Mouse (Mus musculus) hindbrain, embryonic 14.5 days (tissue): Measurements from ENCODE around the gene Car5b. TPM values are rescaled to one million over a fixed set of nuclear protein-coding genes. Genes with fewer than 3 reads are reported as not detected.
A peak's percentile ranks its signal among the peaks of the same experiment; 100 is the strongest.

Source experiments
- ATAC-seq: fragments of 200-750 bp; cut with Nextera tagmentation; 2 replicates; pipeline ENCODE4 v1.8.0; 2017; ENCODE audit warnings: moderate number of reproducible peaks, mild to moderate bottlenecking, moderate TSS enrichment, moderate library complexity; ENCODE audit not compliant: low FRiP score
- DNase-seq: peaks from one replicate; pipeline ENCODE4 v3.0.0-alpha.2; 2015; ENCODE audit warnings: low spot score
- H3K27ac ChIP-seq: fragments of 300-500 bp; sonication (generic); 2 replicates; pipeline ENCODE4 v1.5.1; 2014; ENCODE audit warnings: mild to moderate bottlenecking, moderate library complexity
- H3K27me3 ChIP-seq: fragments of 300-500 bp; sonication (generic); 2 replicates; pipeline ENCODE4 v1.6.1; 2014; ENCODE audit warnings: mild to moderate bottlenecking, low read length, mixed read lengths; ENCODE audit not compliant: control insufficient read depth, insufficient read depth
- H3K36me3 ChIP-seq: fragments of 300-500 bp; sonication (generic); replicated peaks from 2 replicates; pipeline ENCODE4 v1.6.1; 2014; ENCODE audit not compliant: control insufficient read depth, insufficient read depth
- H3K4me1 ChIP-seq: fragments of 300-500 bp; sonication (generic); replicated peaks from 2 replicates; pipeline ENCODE4 v1.6.1; 2014; ENCODE audit warnings: antibody characterized with exemption, low read length, mixed read lengths; ENCODE audit not compliant: control insufficient read depth, insufficient read depth
- H3K4me2 ChIP-seq: fragments of 300-500 bp; sonication (generic); replicated peaks from 2 replicates; pipeline ENCODE4 v1.6.1; 2014; ENCODE audit warnings: mild to moderate bottlenecking, moderate library complexity
- H3K4me3 ChIP-seq: fragments of 300-500 bp; sonication (generic); replicated peaks from 2 replicates; pipeline ENCODE4 v1.5.1; 2014; ENCODE audit warnings: mild to moderate bottlenecking, low read length
- H3K9ac ChIP-seq: fragments of 300-500 bp; sonication (generic); 2 replicates; pipeline ENCODE4 v1.6.1; 2014
- H3K9me3 ChIP-seq: fragments of 300-500 bp; sonication (generic); 2 replicates; pipeline ENCODE4 v1.6.1; 2016; ENCODE audit warnings: low read length; ENCODE audit not compliant: control insufficient read depth
- WGBS: fragments of 180-500 bp; shearing (Covaris S2); extraction: QIAGEN DNeasy Blood & Tissue Kit; methylation state at CpG from one replicate; pipeline ENCODE4 v1.1.7; 2014; 5-methylcytosine and 5-hydroxymethylcytosine counted together
- polyA plus RNA-seq: library from polyadenylated mRNA; unstranded; fragments of >200 nt; fragmentation: Nextera tagmentation; extraction: Ambion mirVana; gene quantifications from 2 replicates; pipeline ENCODE4 v1.2.1, GENCODE M21; 2014

Gene Car5b
- polyA plus RNA-seq, 1 experiment from 2014 or later: 1.1 TPM

DNA sequence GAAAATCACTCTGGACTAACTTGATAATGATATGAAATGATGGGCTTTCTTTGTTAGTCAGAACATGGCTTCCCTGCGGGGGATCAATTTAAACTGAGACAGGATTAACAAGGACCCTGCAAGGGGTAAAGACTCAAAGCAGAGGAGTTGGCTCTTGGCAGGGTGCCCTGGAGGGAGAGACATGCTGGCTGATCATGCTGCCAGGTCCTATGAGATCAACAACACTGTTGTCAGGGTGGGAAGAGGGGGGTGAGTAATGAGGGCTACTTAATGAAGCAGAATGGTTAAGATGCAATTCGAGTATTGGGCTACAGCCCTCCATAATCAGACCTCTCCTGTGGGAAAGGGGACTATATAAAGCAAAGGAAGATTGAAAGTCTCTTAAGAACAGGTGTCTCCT, 11.1 kb upstream of the Car5b start:
- no peak overlapping the region for H3K4me3 ChIP-seq
- H3K27me3 ChIP-seq: no peaks in the 10 kb centered on the region
- DNase-seq (peak; percentile 33), ATAC-seq (peak; percentile 68; the same call in 1 of the 2 replicates)
- no peaks in the 10 kb centered on the region for H3K9me3 ChIP-seq
- H3K4me2 ChIP-seq: no peak overlapping the region
- no peak overlapping the region for H3K9ac ChIP-seq
- no peaks in the 10 kb centered on the region for H3K4me1 ChIP-seq
- 46% methylated on average over 2 of the region's 2 CpGs for WGBS
- H3K27ac ChIP-seq: no peak overlapping the region
- no peaks in the 10 kb centered on the region for H3K36me3 ChIP-seq

DNA sequence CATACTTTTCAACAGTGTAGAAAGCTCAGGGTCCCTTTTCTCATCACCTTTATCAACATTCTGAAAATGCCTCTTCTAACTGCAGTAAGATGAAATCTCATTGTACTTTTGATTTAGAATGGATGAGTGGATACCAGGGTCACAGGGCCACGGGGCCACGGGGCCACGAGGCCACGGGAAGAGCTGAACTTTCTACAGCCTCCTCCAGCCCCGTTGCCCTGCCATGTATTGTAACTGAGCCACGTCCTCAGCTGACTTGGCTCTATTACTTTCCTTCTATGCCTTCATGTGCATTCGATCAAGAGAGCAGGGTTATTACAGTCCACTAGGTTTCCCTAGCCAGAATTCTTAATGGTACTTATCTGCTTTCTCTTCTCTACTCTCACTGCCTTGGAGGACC, 8.1 kb upstream of the Car5b start:
- 87% methylated on average over 7 of the region's 7 CpGs for WGBS

DNA sequence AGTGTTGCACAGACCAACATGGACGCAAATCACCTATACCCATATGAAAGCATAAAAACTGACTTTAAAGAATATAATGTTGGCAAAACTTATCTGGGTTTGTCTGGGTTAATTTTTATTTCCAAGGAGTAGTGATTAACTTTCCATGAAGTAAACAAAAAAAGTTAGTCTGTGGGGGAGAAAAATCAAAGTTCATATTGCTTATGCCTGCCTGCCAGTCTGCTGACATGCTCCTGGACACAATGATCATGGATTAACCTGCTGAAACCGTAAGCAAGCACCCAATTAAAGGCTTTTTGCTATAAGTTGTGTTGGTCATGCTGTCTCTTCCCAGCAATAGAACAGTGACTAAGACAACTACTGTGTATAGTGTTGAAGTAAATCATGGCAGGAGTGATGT, 7.6 kb upstream of the Car5b start:
- Histone ChIP-seq H3K4me2 (no peak overlapping the region), H3K36me3 (no peaks in the 10 kb centered on the region), H3K27ac (no peak overlapping the region), H3K9me3 (no peaks in the 10 kb centered on the region), H3K27me3 (no peaks in the 10 kb centered on the region), H3K4me3 (no peak overlapping the region), H3K4me1 (no peaks in the 10 kb centered on the region), H3K9ac (no peak overlapping the region)
- 83% methylated on average over 2 of the region's 2 CpGs for WGBS
- ATAC-seq: no peak
- no peak for DNase-seq

More for the DNA sequence above, 8.1 kb upstream of the Car5b start:
- no peak overlapping the region for H3K27ac ChIP-seq
- no peak overlapping the region for H3K9ac ChIP-seq
- no peaks in the 10 kb centered on the region for H3K36me3 ChIP-seq
- no peaks in the 10 kb centered on the region for H3K4me1 ChIP-seq
- H3K27me3 ChIP-seq: no peaks in the 10 kb centered on the region
- H3K4me2 ChIP-seq: no peak overlapping the region
- ATAC-seq (no peak), DNase-seq (no peak)
- no peak overlapping the region for H3K4me3 ChIP-seq
- H3K9me3 ChIP-seq: no peaks in the 10 kb centered on the region

DNA sequence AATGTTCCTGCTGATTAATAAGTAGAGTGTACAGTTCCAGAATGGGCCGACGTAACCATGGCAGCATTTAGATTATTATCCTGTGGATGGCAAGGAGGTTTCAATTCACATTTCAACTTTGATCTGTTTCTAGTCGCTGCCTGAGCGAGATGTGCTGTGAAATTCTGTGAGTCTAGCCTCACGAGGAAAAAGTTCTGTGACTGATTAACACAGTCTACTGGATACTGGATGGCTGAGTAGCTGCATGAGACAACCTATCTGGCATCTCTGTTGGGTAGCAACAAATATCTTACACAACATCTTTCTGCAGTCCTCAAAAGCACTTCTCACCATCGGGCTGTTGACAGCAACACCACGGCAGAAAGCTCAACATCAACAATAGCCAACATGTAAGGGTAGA, 4.7 kb upstream of the Car5b start:
- ATAC-seq: no peak

DNA sequence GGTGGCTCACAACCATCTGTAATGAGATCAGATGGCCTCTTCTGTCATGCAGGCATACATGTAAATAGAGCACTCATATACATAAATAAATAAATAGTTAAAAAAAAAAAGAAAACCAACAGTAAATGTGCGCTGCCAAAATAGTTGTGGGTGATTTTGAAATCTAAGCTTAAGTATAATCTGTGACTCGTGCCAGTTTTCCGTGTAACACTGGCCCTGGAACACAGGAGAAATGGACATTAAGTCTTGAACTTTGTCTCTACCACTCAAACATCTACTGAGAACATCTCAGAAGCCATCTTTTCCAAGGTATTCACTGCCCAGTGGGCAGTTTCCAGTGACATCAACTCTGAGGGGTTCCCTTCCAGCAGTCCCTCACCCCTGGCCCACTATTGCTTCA, 12.2 kb downstream of the Car5b start:
- no peak for ATAC-seq
- 87% methylated on average over 3 of the region's 3 CpGs for WGBS
- H3K4me2 ChIP-seq: no peak overlapping the region

More for the DNA sequence above, 4.7 kb upstream of the Car5b start:
- Histone ChIP-seq H3K9me3 (no peaks in the 10 kb centered on the region), H3K4me2 (no peak overlapping the region), H3K4me1 (no peaks in the 10 kb centered on the region), H3K36me3 (no peaks in the 10 kb centered on the region), H3K27ac (no peak overlapping the region), H3K27me3 (no peaks in the 10 kb centered on the region), H3K4me3 (no peak overlapping the region), H3K9ac (no peak overlapping the region)
- 84% methylated on average over 7 of the region's 7 CpGs for WGBS
- DNase-seq: no peak

DNA sequence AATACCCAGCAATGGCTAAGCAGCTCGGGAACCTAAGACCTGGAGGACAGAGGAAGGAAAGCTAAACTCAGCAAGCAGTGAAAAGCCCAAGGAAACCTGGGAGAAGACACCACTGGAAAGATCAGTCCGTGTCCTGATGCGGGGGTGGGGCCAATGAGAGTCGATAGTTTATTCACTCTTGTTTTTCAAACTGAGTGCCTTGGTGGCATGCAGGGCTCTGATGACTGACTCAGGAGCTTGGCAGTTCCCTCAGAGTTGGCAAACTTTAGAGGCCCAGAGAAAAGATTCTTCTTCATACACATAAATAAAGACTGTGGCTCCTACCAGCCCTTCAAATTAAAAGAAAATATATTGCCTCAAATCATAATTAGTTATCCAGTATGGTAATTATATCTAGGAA, 12.8 kb downstream of the Car5b start:
- H3K4me1 ChIP-seq: no peaks in the 10 kb centered on the region
- no peak overlapping the region for H3K27ac ChIP-seq
- H3K9ac ChIP-seq: no peak overlapping the region
- H3K9me3 ChIP-seq: no peaks in the 10 kb centered on the region
- WGBS: 90% methylated on average over 4 of the region's 4 CpGs
- DNase-seq (no peak), ATAC-seq (no peak)
- H3K4me3 ChIP-seq: no peak overlapping the region
- no peaks in the 10 kb centered on the region; the same call in 1 of the 2 replicates for H3K27me3 ChIP-seq
- H3K4me2 ChIP-seq: no peak overlapping the region
- no peaks in the 10 kb centered on the region for H3K36me3 ChIP-seq

More for the DNA sequence above, 12.2 kb downstream of the Car5b start:
- no peaks in the 10 kb centered on the region; the same call in 1 of the 2 replicates for H3K27me3 ChIP-seq
- H3K9ac ChIP-seq: no peak overlapping the region
- H3K4me1 ChIP-seq: no peaks in the 10 kb centered on the region
- H3K27ac ChIP-seq: no peak overlapping the region
- H3K4me3 ChIP-seq: no peak overlapping the region
- DNase-seq: no peak
- H3K9me3 ChIP-seq: no peaks in the 10 kb centered on the region
- no peaks in the 10 kb centered on the region for H3K36me3 ChIP-seq

DNA sequence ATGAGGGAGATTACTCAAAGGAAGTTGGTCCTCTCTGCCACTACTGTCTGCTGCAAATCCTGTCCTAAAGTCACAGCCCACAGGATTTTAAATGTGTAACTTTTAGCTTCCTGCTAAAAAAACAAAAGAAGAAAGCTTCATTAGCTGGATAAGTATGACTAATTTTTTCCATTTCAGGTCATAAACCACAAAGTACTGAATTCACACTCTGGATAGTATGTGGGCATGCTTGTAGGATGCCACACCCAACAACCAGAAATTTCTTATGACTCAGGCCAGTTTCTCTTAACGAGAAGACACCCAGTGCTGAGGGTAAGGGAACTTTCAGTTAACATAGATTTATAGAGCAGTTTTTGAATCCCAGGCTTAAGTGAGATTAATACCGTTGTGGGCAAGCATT, 14.5 kb downstream of the Car5b start:
- Histone ChIP-seq H3K4me3 (no peak overlapping the region), H3K27me3 (no peaks in the 10 kb centered on the region; the same call in 1 of the 2 replicates), H3K9me3 (no peaks in the 10 kb centered on the region), H3K36me3 (no peaks in the 10 kb centered on the region), H3K9ac (no peak overlapping the region), H3K27ac (no peak overlapping the region), H3K4me2 (no peak overlapping the region), H3K4me1 (no peaks in the 10 kb centered on the region)
- WGBS: 78% methylated on average over 2 of the region's 2 CpGs
- no peak for DNase-seq
- ATAC-seq: no peak

DNA sequence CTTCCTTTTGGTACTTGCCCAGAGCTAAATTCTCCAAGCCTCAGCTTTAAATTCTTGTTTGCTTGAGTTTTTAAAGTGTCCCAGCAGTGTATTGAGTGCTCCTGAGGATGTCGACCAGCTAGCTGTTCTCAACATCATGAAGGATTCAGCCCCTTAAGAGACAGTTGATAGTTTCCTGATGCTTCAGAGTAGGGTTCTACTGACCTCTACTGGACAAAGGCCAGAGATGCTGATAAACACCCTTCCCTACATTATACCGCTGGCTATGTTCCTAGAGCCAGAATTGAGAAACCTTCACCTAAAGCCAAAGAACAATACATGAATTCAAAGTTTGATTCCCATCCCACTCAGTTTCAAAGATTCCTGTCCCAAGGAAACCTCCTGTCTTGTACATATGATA, 23.0 kb downstream of the Car5b start:
- H3K36me3 ChIP-seq: no peaks in the 10 kb centered on the region
- H3K27ac ChIP-seq: no peak overlapping the region
- peak; percentile 73; the same call in 1 of the 2 replicates for ATAC-seq
- H3K9me3 ChIP-seq: no peaks in the 10 kb centered on the region
- no peak overlapping the region for H3K4me2 ChIP-seq
- no peaks in the 10 kb centered on the region for H3K27me3 ChIP-seq
- no peak overlapping the region for H3K9ac ChIP-seq
- H3K4me3 ChIP-seq: no peak overlapping the region
- DNase-seq: peak; percentile 64
- 36% methylated on average over 2 of the region's 2 CpGs for WGBS
- no peaks in the 10 kb centered on the region for H3K4me1 ChIP-seq

DNA sequence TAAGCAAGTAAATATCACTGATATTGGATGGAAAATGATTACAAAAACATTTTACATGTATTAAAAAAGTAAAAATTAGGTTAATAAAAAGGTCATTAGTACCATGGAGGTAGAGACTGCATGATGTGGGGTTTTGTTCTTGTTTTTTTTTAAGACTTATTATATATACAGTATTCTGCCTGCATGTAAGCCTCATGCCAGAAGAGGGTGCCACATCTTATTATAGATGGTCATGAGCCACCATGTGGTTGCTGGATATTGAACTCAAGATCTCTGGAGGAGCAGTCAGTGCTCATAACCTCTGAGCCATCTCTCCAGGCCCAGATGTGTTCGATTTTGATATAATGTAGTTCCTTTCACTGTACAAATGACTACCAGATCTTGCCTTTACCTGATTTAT, 27.9 kb downstream of the Car5b start:
- Histone ChIP-seq H3K9ac (no peak overlapping the region), H3K9me3 (no peaks in the 10 kb centered on the region), H3K27me3 (peaks cover 5% of the 10 kb centered on the region; the same call in 1 of the 2 replicates), H3K27ac (no peak overlapping the region), H3K4me3 (no peak overlapping the region), H3K4me1 (no peaks in the 10 kb centered on the region), H3K4me2 (no peak overlapping the region), H3K36me3 (no peaks in the 10 kb centered on the region)
- 92% methylated on average over 1 of the region's 1 CpGs for WGBS
- no peak for ATAC-seq
- DNase-seq: no peak

DNA sequence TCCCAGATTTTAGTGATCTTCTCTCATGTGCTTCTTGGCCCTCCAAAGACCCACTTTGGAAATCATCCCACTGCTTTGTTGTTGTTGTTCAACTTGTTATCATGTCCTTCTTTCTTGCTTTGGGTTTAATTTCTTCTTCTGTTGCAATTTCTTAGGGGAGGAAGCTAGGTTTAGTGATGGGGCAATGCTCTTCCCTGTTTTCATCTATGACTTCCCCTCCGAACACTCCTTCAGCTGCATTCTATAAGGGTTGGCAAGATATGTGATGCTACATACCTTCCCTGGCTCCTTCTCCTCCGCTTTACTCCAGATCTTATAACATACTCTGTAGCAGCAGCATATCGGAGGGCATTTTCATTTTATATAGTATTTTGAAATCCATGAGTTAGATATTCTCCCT, 31.0 kb downstream of the Car5b start:
- Histone ChIP-seq H3K27me3 (peaks cover 5% of the 10 kb centered on the region; the same call in 1 of the 2 replicates), H3K9ac (no peak overlapping the region), H3K36me3 (no peaks in the 10 kb centered on the region), H3K4me2 (no peak overlapping the region), H3K4me3 (no peak overlapping the region), H3K9me3 (no peaks in the 10 kb centered on the region), H3K4me1 (no peaks in the 10 kb centered on the region), H3K27ac (no peak overlapping the region)
- ATAC-seq (no peak), DNase-seq (no peak)
- WGBS: 96% methylated on average over 3 of the region's 3 CpGs
